Mouse (Mus musculus) brain, embryonic 14.5 days (tissue): ENCODE results near the gene Limch1. TPM values are rescaled to one million over a fixed set of nuclear protein-coding genes. Genes with fewer than 3 reads are reported as not detected.

Experiments
- DNase-seq: peaks from one replicate; pipeline ENCODE4 v3.0.0-alpha.2; 2011; ENCODE audit warnings: low read depth
- CTCF ChIP-seq: fragments of 200-500 bp; IDR thresholded peaks from 2 replicates; pipeline ENCODE4 v1.5.1; 2012; ENCODE audit warnings: inconsistent platforms, mild to moderate bottlenecking, moderate library complexity, borderline replicate concordance; ENCODE audit not compliant: insufficient read depth, insufficient read length; ENCODE audit errors: extremely low read depth
- POLR2A ChIP-seq: fragments of 200-500 bp; IDR thresholded peaks from 2 replicates; pipeline ENCODE4 v1.6.1; 2012; ENCODE audit warnings: mild to moderate bottlenecking, inconsistent platforms, borderline replicate concordance; ENCODE audit not compliant: poor library complexity, insufficient read depth, insufficient read length, severe bottlenecking; ENCODE audit errors: extremely low read depth
- polyA plus RNA-seq: library from polyadenylated mRNA; depleted of rRNA; stranded (reverse); fragments of >200 nt; gene quantifications from 2 replicates; pipeline ENCODE4 v1.2.3, GENCODE M21; 2012

Limch1 gene
- polyA plus RNA-seq, 1 experiment = 37.8 TPM

DNA sequence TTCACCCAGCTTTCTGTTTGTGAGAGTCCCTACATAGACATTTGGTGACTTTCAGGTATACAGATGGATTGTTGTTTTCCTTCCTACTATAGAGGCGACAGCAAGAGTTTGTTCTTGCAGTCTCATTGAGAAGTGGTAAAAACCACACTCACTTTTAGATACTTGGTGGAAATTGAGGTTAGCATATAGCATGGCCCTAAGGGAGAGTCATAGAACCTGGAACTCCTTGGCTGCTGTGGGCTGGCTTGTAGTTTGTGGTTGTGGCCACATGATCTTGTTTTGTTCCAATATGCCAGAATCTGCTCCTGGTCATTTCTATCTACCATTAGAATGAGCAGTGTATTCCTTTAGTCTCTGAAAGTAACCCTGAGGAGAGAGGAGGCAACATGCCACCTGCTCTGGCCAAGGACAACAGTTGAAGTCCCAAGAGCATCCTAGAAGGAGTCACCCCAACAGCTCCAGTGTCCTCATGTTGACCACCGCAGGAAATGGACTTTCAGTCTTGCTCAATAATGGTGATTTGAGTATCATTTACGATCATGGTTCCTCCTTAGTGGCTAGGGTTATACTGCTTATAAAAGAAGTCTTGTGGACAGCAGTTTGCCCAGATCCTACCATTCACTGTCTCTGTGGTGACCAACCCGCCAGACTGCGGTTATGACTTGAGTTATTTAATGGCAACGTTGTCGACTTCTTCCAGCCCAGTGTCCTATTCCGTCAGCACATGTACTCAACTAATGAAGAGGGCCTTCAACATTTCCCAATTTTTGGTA, 71.7 kb downstream of the Limch1 start:
- no peak for DNase-seq
- no peak for TF ChIP-seq POLR2A
- no peak for TF ChIP-seq CTCF

- no peak for TF ChIP-seq CTCF
- TF ChIP-seq POLR2A = no peak
- DNase-seq = peak; percentile 58
These were observed 77.0 kb downstream of the Limch1 start for GRCm38 (mm10) chr5:66822500-66823205.

- no peak for DNase-seq
- TF ChIP-seq CTCF = no peak
- TF ChIP-seq POLR2A = no peak
These were observed 80.0 kb downstream of the Limch1 start for GRCm38 (mm10) chr5:66825586-66825985.

- no peak for TF ChIP-seq CTCF
- no peak for TF ChIP-seq POLR2A
- DNase-seq = no peak
These were observed 81.2 kb downstream of the Limch1 start for GRCm38 (mm10) chr5:66826844-66827243.

GRCm38 (mm10) chr5:66829505-66829904, 83.9 kb downstream of the Limch1 start:
- TF ChIP-seq CTCF (no peak), POLR2A (no peak)
- no peak for DNase-seq

GRCm38 (mm10) chr5:66830206-66830605, 84.6 kb downstream of the Limch1 start:
- no peak for DNase-seq

GRCm38 (mm10) chr5:66834756-66835155, 89.1 kb downstream of the Limch1 start:
- no peak for TF ChIP-seq CTCF
- no peak for TF ChIP-seq POLR2A
- DNase-seq = no peak

More at GRCm38 (mm10) chr5:66830206-66830605, 84.6 kb downstream of the Limch1 start:
- TF ChIP-seq POLR2A = no peak
- TF ChIP-seq CTCF = no peak

DNA sequence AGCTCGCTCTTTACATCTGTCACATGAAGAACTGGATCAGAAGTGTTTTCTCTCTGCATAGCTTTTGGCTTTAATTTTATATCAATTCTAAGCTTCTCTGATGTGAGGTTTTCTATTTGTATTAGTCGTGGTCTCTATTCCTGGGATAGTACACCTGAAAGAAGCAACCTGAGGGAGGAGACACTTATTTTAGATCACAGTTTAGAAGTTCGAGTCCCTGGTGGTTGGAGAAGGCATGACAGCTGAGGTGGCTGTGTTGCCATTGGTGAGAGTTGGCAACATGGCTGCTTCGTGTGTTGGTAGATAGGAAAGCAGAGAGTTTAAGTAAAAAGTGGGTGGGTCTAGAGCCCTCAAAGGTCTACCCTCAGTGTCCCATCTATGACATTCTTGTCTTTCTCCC, 91.3 kb downstream of the Limch1 start:
- TF ChIP-seq CTCF (peak; percentile 31; the same call in 1 of the 2 replicates), POLR2A (no peak)
- DNase-seq = no peak

GRCm38 (mm10) chr5:66841971-66842370, 96.3 kb downstream of the Limch1 start:
- TF ChIP-seq POLR2A (no peak), CTCF (no peak)
- no peak for DNase-seq

DNA sequence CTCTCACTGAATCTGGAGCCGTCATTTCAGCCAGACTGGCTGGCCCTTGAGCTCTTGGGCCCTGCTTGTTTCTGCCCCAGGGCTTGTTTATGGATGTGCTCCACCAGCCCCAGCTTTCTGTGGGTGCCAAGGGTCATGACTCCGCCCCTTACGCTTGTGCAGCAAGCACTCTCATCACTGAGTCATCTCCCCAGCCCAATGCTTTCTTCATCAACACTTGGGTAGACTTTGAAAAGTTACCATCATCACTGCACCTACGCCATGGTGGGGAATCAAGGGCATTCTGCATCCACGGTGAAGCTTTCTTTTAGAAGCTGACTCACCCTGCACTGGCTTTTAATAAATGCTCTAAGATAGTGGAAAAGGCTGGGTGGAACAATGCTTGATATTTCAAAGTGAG, 97.1 kb downstream of the Limch1 start:
- TF ChIP-seq POLR2A (no peak), CTCF (no peak)

DNA sequence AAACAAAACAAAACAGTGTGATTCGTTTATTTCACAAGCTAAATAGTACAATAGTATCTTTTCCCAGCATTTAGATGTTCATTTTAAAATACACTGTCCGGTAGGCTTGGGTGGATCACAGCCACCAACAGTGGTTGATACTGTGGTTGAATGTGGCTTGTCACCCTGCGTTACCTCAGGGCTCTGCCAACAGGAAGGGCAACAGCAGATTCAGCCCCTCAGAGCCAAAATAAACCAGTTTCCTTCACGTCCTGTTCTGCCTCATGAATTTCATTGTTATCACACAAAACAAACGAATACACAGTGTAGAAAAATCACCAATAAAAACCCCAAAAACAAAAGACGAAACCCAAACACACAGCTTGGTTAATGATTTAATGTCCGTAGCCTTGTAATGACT, 102.5 kb downstream of the Limch1 start:
- TF ChIP-seq POLR2A = no peak

More for the DNA sequence above, 97.1 kb downstream of the Limch1 start:
- no peak for DNase-seq

More for the DNA sequence above, 102.5 kb downstream of the Limch1 start:
- no peak for DNase-seq
